Mouse (Mus musculus) midbrain, embryonic 13.5 days (tissue): ENCODE results near the gene Dusp9. TPM values are rescaled to one million over a fixed set of nuclear protein-coding genes. Genes with fewer than 3 reads are reported as not detected.

Source experiments
- ATAC-seq: fragments of 200-750 bp; cut with Nextera tagmentation; 2 replicates; pipeline ENCODE4 v1.8.0; 2017; ENCODE audit warnings: mild to moderate bottlenecking, moderate TSS enrichment, moderate library complexity
- H3K27ac ChIP-seq: fragments of 300-500 bp; sonication (generic); 2 replicates; pipeline ENCODE4 v1.5.1; 2015; ENCODE audit warnings: inconsistent platforms, mild to moderate bottlenecking, moderate library complexity
- H3K27me3 ChIP-seq: fragments of 300-500 bp; sonication (generic); 2 replicates; pipeline ENCODE4 v1.6.1; 2015; ENCODE audit warnings: mild to moderate bottlenecking, inconsistent platforms
- H3K36me3 ChIP-seq: fragments of 300-500 bp; sonication (generic); 2 replicates; pipeline ENCODE4 v1.6.1; 2015; ENCODE audit warnings: mild to moderate bottlenecking, inconsistent platforms
- H3K4me1 ChIP-seq: fragments of 300-500 bp; sonication (generic); replicated peaks from 2 replicates; pipeline ENCODE4 v1.6.1; 2015; ENCODE audit warnings: inconsistent platforms
- H3K4me2 ChIP-seq: fragments of 300-500 bp; sonication (generic); replicated peaks from 2 replicates; pipeline ENCODE4 v1.6.1; 2015; ENCODE audit warnings: moderate library complexity, mild to moderate bottlenecking, inconsistent platforms
- H3K4me3 ChIP-seq: fragments of 300-500 bp; sonication (generic); replicated peaks from 2 replicates; pipeline ENCODE4 v1.5.1; 2015; ENCODE audit warnings: mild to moderate bottlenecking, inconsistent platforms
- H3K9ac ChIP-seq: fragments of 300-500 bp; sonication (generic); replicated peaks from 2 replicates; pipeline ENCODE4 v1.6.1; 2015; ENCODE audit warnings: mild to moderate bottlenecking, inconsistent platforms
- H3K9me3 ChIP-seq: fragments of 300-500 bp; sonication (generic); 2 replicates; pipeline ENCODE4 v1.6.1; 2016; ENCODE audit warnings: mild to moderate bottlenecking, inconsistent platforms
- WGBS: fragments of 180-500 bp; shearing (Covaris S2); methylation state at CpG from one replicate; pipeline ENCODE4 v1.1.7; 2015; 5-methylcytosine and 5-hydroxymethylcytosine counted together
- polyA plus RNA-seq: library from polyadenylated mRNA; unstranded; fragments of >200 nt; fragmentation: Nextera tagmentation; extraction: Ambion mirVana; gene quantifications from 2 replicates; pipeline ENCODE4 v1.2.1, GENCODE M21; 2015

Dusp9 gene
- polyA plus RNA-seq, 1 experiment from 2014 or later, result 1.2 TPM

- Histone ChIP-seq H3K4me3 (peak within 1 kb of the TSS; percentile 59), H3K27ac (peak within 1 kb of the TSS; percentile 47; the same call in 1 of the 2 replicates), H3K9ac (peak within 1 kb of the TSS; percentile 80), H3K27me3 (no peaks in the 10 kb centered on the region), H3K4me1 (peaks cover 18% of the 10 kb centered on the region), H3K9me3 (no peaks in the 10 kb centered on the region), H3K36me3 (peaks cover 14% of the 10 kb centered on the region), H3K4me2 (peak within 1 kb of the TSS; percentile 74)
- peak; percentile 70 for ATAC-seq
- WGBS, result 31% methylated on average over 37 of the region's 72 CpGs
Measured at GRCm38 (mm10) chrX:73672879-73673618, 33.8 kb downstream of the Dusp9 start, which contains the start of gene Slc6a8. TSS of gene Slc6a8 (plus strand) at chrX:73673150.

GRCm38 (mm10) chrX:73673619-73673967 lies 34.4 kb downstream of the Dusp9 start:
- H3K9me3 ChIP-seq, result no peaks in the 10 kb centered on the region
- 35% methylated on average over 38 of the region's 42 CpGs for WGBS
- H3K27ac ChIP-seq, result 0 out of 2 replicates have a peak overlapping the region, but pooled peaks have one; percentile 47
- peak overlapping the region; percentile 59 for H3K4me3 ChIP-seq
- peak overlapping the region; percentile 74 for H3K4me2 ChIP-seq
- peak; percentile 19; the same call in 1 of the 2 replicates for ATAC-seq
- H3K27me3 ChIP-seq, result no peaks in the 10 kb centered on the region
- peak overlapping the region; percentile 80 for H3K9ac ChIP-seq
- H3K36me3 ChIP-seq, result peaks cover 18% of the 10 kb centered on the region
- H3K4me1 ChIP-seq, result peaks cover 18% of the 10 kb centered on the region

GRCm38 (mm10) chrX:73673968-73674661 lies 34.9 kb downstream of the Dusp9 start:
- Histone ChIP-seq H3K4me3 (peak overlapping the region; percentile 59), H3K27ac (peak overlapping the region; percentile 51; the same call in 1 of the 2 replicates)
- WGBS, result 34% methylated on average over 20 of the region's 20 CpGs

GRCm38 (mm10) chrX:73675231-73675630 lies 36.0 kb downstream of the Dusp9 start:
- Histone ChIP-seq H3K4me2 (peak overlapping the region; percentile 74), H3K4me1 (peaks cover 18% of the 10 kb centered on the region), H3K27ac (no peak overlapping the region), H3K9ac (peak overlapping the region; percentile 80), H3K4me3 (peak overlapping the region; percentile 59), H3K27me3 (no peaks in the 10 kb centered on the region), H3K36me3 (peaks cover 35% of the 10 kb centered on the region), H3K9me3 (no peaks in the 10 kb centered on the region)
- 76% methylated on average over 2 of the region's 2 CpGs for WGBS
- ATAC-seq, result no peak

More at GRCm38 (mm10) chrX:73673968-73674661, 34.9 kb downstream of the Dusp9 start:
- Histone ChIP-seq H3K27me3 (no peaks in the 10 kb centered on the region), H3K9ac (peak overlapping the region; percentile 80), H3K36me3 (peaks cover 23% of the 10 kb centered on the region), H3K9me3 (no peaks in the 10 kb centered on the region), H3K4me2 (peak overlapping the region; percentile 74), H3K4me1 (peaks cover 18% of the 10 kb centered on the region)
- ATAC-seq, result peak; percentile 48

GRCm38 (mm10) chrX:73676668-73677067 lies 37.4 kb downstream of the Dusp9 start:
- H3K36me3 ChIP-seq, result peaks cover 47% of the 10 kb centered on the region
- no peak overlapping the region for H3K27ac ChIP-seq
- H3K9me3 ChIP-seq, result no peaks in the 10 kb centered on the region
- no peak overlapping the region for H3K9ac ChIP-seq
- H3K4me2 ChIP-seq, result no peak overlapping the region
- no peaks in the 10 kb centered on the region for H3K27me3 ChIP-seq
- H3K4me1 ChIP-seq, result peaks cover 18% of the 10 kb centered on the region
- no peak for ATAC-seq
- no peak overlapping the region for H3K4me3 ChIP-seq
- 93% methylated on average over 4 of the region's 4 CpGs for WGBS

- Histone ChIP-seq H3K36me3 (peaks cover 66% of the 10 kb centered on the region), H3K4me3 (no peak overlapping the region)
Measured at GRCm38 (mm10) chrX:73684156-73684555, 44.9 kb downstream of the Dusp9 start.

GRCm38 (mm10) chrX:73684978-73685377 lies 45.8 kb downstream of the Dusp9 start:
- no peaks in the 10 kb centered on the region for H3K4me1 ChIP-seq
- no peak overlapping the region for H3K4me3 ChIP-seq
- no peak overlapping the region for H3K9ac ChIP-seq
- no peaks in the 10 kb centered on the region for H3K27me3 ChIP-seq
- peaks cover 64% of the 10 kb centered on the region for H3K36me3 ChIP-seq
- no peak for ATAC-seq
- no peak overlapping the region for H3K27ac ChIP-seq
- no peak overlapping the region for H3K4me2 ChIP-seq
- no peaks in the 10 kb centered on the region for H3K9me3 ChIP-seq

More at GRCm38 (mm10) chrX:73684156-73684555, 44.9 kb downstream of the Dusp9 start:
- Histone ChIP-seq H3K9ac (no peak overlapping the region), H3K4me2 (no peak overlapping the region), H3K27me3 (no peaks in the 10 kb centered on the region), H3K27ac (no peak overlapping the region), H3K9me3 (no peaks in the 10 kb centered on the region), H3K4me1 (no peaks in the 10 kb centered on the region)
- ATAC-seq, result no peak
- 86% methylated on average over 2 of the region's 2 CpGs for WGBS

GRCm38 (mm10) chrX:73685629-73686028 lies 46.4 kb downstream of the Dusp9 start:
- no peak for ATAC-seq
- no peak overlapping the region for H3K4me3 ChIP-seq
- 90% methylated on average over 3 of the region's 3 CpGs for WGBS
- H3K27me3 ChIP-seq, result no peaks in the 10 kb centered on the region
- no peak overlapping the region for H3K4me2 ChIP-seq
- H3K4me1 ChIP-seq, result no peaks in the 10 kb centered on the region
- H3K9ac ChIP-seq, result no peak overlapping the region
- no peaks in the 10 kb centered on the region for H3K9me3 ChIP-seq
- H3K27ac ChIP-seq, result no peak overlapping the region
- peaks cover 58% of the 10 kb centered on the region for H3K36me3 ChIP-seq

GRCm38 (mm10) chrX:73690917-73691629 lies 51.9 kb downstream of the Dusp9 start:
- no peak overlapping the region for H3K9ac ChIP-seq
- H3K9me3 ChIP-seq, result no peaks in the 10 kb centered on the region
- no peaks in the 10 kb centered on the region for H3K27me3 ChIP-seq
- ATAC-seq, result 0 out of 2 replicates have a peak, but pooled peaks have one; percentile 45
- 75% methylated on average over 5 of the region's 5 CpGs for WGBS
- H3K27ac ChIP-seq, result no peak overlapping the region
- no peak overlapping the region for H3K4me3 ChIP-seq
- H3K4me1 ChIP-seq, result no peaks in the 10 kb centered on the region
- peaks cover 33% of the 10 kb centered on the region for H3K36me3 ChIP-seq
- H3K4me2 ChIP-seq, result no peak overlapping the region
